Mouse (Mus musculus) E14TG2a.4 (cell line): ENCODE measurements around the gene Pou2f2.

Experiments used
- H3K27me3 ChIP-seq: 2 replicates; pipeline ENCODE4 v1.6.1; 2014; ENCODE audit warnings: low read length, control low read depth; ENCODE audit not compliant: insufficient read depth
- H3K36me3 ChIP-seq: 2 replicates; pipeline ENCODE4 v1.6.1; 2014; ENCODE audit warnings: low read length, control low read depth; ENCODE audit not compliant: insufficient read depth
- H3K4me1 ChIP-seq: replicated peaks from 2 replicates; pipeline ENCODE4 v1.6.1; 2014; ENCODE audit warnings: low read depth, low read length, control low read depth
- H3K4me3 ChIP-seq: replicated peaks from 2 replicates; pipeline ENCODE4 v1.5.1; 2014; ENCODE audit warnings: mild to moderate bottlenecking, low read length
- H3K9me3 ChIP-seq: 2 replicates; pipeline ENCODE4 v1.6.1; 2014; ENCODE audit warnings: low read length, control low read depth
- CTCF ChIP-seq: conservative IDR thresholded peaks from 2 replicates; pipeline ENCODE4 v1.5.1; 2014; ENCODE audit warnings: low read length
- NANOG ChIP-seq: IDR thresholded peaks from 2 replicates; pipeline ENCODE4 v1.6.1; 2014; ENCODE audit warnings: borderline replicate concordance, low read length, mixed read lengths
- POU5F1 ChIP-seq: IDR thresholded peaks from 2 replicates; pipeline ENCODE4 v1.6.1; 2014; ENCODE audit warnings: low read length, borderline replicate concordance

Gene Pou2f2

DNA sequence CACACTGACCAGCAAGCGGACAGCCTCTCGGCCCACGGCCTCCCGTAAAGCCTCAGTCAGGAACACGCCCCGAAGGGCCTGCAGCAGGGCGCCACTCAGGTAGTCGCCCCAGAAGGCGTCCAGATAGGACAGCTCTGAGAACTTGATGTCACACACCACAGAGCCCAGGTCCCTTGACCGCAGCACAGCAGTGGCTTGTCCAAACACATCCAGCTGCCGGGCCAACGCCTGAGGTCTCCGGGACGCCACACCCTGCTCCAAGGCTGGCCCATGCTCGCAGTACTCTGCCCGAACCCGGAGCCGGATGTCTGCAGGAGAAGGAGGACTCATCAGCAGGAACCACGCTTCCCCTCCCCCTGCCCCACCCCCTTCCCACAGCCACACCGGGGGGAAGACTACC, 24.1 kb upstream of the Pou2f2 start:
- TF ChIP-seq NANOG (no peak), CTCF (no peak), POU5F1 (no peak)
- H3K4me1 ChIP-seq: peaks cover 77% of the 10 kb centered on the region
- peaks cover 71% of the 10 kb centered on the region for H3K36me3 ChIP-seq
- no peaks in the 10 kb centered on the region for H3K27me3 ChIP-seq
- H3K4me3 ChIP-seq: peak overlapping the region; percentile 60
- no peaks in the 10 kb centered on the region for H3K9me3 ChIP-seq

DNA sequence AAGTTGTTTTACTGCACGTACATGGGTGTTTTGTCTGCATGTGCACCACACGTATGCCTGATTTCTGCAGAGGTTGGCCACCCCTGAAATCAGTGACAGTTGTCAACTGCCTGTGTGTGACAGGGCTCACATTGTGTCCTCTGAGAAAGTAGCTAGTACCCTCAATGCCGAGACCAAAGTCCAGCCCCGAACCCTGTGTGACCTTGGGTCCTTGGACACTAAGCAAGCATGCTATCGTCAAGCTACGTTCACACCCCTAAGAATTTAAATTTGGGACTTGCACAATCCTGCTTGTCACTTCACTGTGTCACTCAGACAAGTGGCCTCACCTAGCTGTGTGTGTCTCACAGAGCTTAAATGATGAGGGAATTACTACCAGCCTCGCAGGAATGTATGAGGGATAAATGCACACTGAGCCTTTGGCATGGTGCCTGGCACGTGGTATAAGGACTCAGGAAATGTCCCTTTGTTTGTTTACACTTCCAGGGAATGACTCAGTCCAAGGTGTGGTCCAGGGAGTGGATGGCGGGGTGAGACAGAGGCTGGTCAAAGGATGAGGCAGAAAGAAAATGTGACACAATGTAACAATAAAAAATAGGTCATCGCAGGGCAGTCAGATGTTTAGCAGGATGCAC, 18.0 kb upstream of the Pou2f2 start:
- Histone ChIP-seq H3K4me1 (peaks cover 48% of the 10 kb centered on the region), H3K36me3 (peaks cover 14% of the 10 kb centered on the region), H3K4me3 (no peak overlapping the region), H3K27me3 (no peaks in the 10 kb centered on the region), H3K9me3 (no peaks in the 10 kb centered on the region)
- TF ChIP-seq NANOG (no peak), CTCF (no peak), POU5F1 (no peak)

DNA sequence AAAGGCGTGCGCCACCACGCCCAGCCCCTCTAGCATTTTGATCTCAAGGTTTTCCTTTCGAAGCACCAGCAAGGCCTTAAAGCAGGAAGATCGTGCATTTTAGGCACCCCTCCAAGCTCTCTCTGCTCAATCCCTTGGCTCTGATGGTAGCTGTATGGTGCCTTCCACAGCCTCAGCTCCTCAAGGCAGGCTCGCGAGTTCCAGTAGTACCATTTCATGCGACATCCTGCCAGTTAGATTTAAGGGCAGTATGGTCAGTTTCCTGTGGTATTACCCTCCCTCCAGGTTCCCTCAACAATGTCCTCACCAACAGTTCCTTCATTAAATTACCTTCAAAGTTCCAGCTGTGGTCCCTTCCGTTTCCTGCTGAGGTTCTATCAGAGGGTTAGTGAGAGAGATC, 16.6 kb upstream of the Pou2f2 start:
- Histone ChIP-seq H3K9me3 (no peaks in the 10 kb centered on the region), H3K36me3 (peaks cover 5% of the 10 kb centered on the region; the same call in 1 of the 2 replicates), H3K4me3 (no peak overlapping the region), H3K27me3 (no peaks in the 10 kb centered on the region), H3K4me1 (peaks cover 53% of the 10 kb centered on the region)
- no peak for TF ChIP-seq NANOG
- no peak for TF ChIP-seq CTCF
- no peak for TF ChIP-seq POU5F1

DNA sequence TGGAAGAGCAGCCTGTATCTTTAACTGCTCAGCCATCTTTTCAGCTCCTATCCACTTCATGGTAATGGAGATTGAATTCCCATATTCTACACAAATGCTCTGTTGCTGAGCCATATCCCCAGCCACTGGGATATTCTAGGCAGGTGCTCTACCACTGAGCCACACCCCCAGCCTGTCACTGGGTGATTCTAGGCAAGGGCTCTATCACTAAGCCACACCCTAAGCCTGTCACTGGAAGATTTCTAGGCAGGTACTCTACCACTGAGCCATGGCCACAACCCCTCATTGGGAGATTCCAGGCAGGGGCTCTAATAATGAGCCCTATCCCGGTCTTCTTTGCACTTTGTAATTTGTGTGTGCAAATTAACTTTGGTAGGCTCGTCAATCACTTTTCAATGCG, 15.6 kb upstream of the Pou2f2 start:
- no peaks in the 10 kb centered on the region for H3K9me3 ChIP-seq
- no peak overlapping the region for H3K4me3 ChIP-seq
- H3K36me3 ChIP-seq: no peaks in the 10 kb centered on the region
- no peaks in the 10 kb centered on the region for H3K27me3 ChIP-seq
- TF ChIP-seq POU5F1 (no peak), NANOG (no peak), CTCF (no peak)
- H3K4me1 ChIP-seq: peaks cover 53% of the 10 kb centered on the region

DNA sequence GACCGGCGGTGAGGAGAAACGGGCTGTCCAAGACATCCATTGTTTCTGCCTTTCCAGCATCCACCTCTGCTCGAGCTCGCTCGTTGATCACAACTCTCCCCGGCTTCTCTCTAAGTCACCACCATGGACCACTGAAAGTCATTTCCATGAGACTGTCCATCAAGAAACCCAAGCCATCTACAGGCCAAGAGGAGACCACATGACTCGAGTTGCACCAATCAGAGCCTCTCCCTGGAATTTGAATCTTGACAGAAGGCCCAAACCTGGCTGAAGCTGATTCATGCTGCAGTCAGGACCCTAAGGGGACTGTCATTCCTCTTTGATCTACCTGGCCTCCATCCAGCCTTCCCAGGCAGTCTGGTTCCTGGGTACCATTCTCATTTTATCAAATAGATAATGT, 12.6 kb upstream of the Pou2f2 start:
- TF ChIP-seq POU5F1 (no peak), CTCF (no peak), NANOG (no peak)
- Histone ChIP-seq H3K4me3 (no peak overlapping the region; the same call in 1 of the 2 replicates), H3K27me3 (no peaks in the 10 kb centered on the region), H3K4me1 (peaks cover 66% of the 10 kb centered on the region), H3K36me3 (no peaks in the 10 kb centered on the region), H3K9me3 (no peaks in the 10 kb centered on the region)

DNA sequence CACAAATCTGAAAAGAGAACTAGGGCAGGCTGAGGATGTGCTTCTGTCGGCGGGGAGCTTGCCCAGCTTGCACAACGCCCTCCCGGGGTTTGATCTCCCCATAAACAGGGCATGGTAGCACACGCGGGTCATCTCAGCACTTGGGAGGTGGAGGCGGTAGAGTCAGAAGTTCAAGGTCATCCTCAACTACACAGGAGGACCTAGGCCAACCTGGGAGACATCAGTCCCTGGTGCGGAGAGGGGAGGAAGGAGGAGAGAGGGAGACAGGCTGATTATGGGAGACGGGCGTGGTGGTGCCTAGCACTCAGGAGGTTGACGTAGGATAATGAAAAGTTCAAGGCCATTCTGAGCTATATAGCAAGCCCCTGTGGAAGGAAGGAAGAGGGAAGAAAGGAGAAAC, 11.3 kb upstream of the Pou2f2 start:
- H3K9me3 ChIP-seq: no peaks in the 10 kb centered on the region
- TF ChIP-seq NANOG: no peak
- TF ChIP-seq POU5F1: no peak
- TF ChIP-seq CTCF: no peak
- H3K36me3 ChIP-seq: no peaks in the 10 kb centered on the region
- H3K27me3 ChIP-seq: no peaks in the 10 kb centered on the region
- peaks cover 62% of the 10 kb centered on the region for H3K4me1 ChIP-seq
- peak overlapping the region; percentile 20; the same call in 1 of the 2 replicates for H3K4me3 ChIP-seq

DNA sequence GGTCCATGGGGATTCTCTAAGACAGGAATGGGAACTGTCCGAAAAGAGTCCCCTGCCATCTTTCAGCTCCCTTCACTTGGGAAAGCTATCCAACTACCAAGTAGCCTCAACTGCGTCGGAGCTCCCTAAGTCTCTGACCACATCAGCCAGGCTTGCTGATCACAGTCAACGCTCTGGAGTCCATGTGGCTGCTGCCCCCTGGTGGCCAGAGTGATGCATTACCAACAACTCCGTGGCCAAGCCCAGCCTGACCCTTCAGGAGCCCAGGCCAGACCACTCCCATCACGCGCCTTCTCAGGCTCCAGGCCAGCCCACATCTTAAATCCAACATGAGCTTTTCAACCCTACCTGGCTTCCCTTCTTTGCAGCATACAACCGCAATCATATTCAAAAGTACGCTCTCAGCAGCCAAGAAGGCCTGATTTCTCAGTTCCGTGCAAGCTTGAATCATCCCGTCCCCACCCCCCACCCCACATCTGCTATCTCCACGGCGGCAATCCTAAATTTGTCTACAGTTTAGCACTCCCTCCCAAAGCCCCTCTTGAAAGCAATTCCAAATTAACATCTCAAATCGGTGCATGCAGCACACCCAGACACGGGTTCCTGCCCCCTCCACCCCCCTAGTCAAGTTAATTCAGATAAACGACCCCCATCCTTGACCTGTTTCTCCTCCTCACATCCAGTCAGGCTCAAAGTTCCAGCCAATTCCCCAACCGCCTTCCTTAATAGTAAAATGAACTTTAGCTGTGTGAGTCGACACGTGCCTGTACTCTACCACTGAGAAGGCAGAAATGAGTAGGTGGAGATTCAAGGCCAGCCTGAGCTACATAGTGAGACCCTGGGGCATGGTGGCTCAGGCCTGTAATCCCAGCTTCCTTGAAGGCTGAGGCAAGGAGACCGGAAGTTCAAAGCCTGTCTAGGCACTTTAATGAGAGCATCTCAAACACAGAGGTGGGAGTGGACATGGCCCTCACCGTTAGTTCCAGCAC, 8.4 kb upstream of the Pou2f2 start:
- Histone ChIP-seq H3K27me3 (peaks cover 10% of the 10 kb centered on the region), H3K4me3 (peak overlapping the region; percentile 53), H3K36me3 (no peaks in the 10 kb centered on the region), H3K4me1 (peaks cover 48% of the 10 kb centered on the region), H3K9me3 (no peaks in the 10 kb centered on the region)
- TF ChIP-seq NANOG (no peak), CTCF (peak; percentile 77), POU5F1 (no peak)

DNA sequence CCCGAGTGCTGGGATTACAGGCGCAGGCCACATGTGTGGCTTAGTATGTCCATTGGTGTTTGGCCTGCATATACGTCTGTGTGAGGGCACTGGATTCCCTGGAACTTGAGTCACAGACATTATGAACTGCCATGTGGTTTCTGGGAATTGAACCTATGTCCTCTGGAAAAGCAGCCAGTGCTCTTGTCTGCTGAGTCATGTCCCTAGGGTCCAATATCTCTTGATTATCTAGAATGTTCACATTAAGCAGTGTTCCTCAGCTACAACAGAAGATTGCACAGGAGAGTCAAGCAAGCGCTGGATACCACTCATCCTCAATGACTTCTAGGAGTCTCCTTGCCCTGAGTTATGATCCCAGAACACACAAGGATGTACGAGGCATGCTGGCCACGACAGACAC, 4.6 kb upstream of the Pou2f2 start:
- Histone ChIP-seq H3K9me3 (no peaks in the 10 kb centered on the region), H3K4me1 (peaks cover 38% of the 10 kb centered on the region), H3K36me3 (no peaks in the 10 kb centered on the region), H3K4me3 (no peak overlapping the region), H3K27me3 (peaks cover 43% of the 10 kb centered on the region)
- no peak for TF ChIP-seq NANOG
- TF ChIP-seq POU5F1: no peak
- TF ChIP-seq CTCF: no peak
